Mouse (Mus musculus) bone marrow, adult 2 months (tissue): ENCODE data around the gene Dnajb9.
"Not testable (repeated sequence)": the region's sequence is repeated elsewhere in the genome, so short reads cannot be mapped to it uniquely, and the experiment has no call there.

ENCODE experiments used
- CTCF ChIP-seq: fragments of 200-500 bp; IDR thresholded peaks from 2 replicates; pipeline ENCODE4 v1.5.1; 2011; ENCODE audit warnings: low read length, control low read depth; ENCODE audit not compliant: control insufficient read depth, insufficient read depth
- POLR2A ChIP-seq: fragments of 200-500 bp; IDR thresholded peaks from 2 replicates; pipeline ENCODE4 v1.6.1; 2011; ENCODE audit warnings: low read depth, mild to moderate bottlenecking, control low read depth, low read length, borderline replicate concordance; ENCODE audit not compliant: control insufficient read depth

DNA sequence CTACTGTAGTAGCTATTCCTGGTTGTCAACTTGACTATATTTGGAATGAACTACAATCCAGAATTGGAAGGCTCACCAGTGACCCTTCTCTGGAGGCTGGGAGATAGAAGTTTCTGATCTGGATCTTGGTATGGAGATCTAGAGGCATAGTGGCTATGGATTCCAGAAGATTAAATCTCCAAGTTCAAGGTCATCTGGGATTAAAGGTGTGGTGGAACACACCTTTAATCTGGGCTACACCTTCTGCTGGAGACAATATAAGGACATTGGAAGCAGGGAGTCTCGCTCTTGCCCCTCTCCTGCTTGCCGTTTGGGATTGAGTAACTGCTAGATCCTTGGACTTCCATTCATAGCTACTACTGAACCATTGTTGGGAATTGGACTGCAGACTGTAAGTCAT, 10.9 kb upstream of the Dnajb9 start, which contains the start of gene Pnpla8:
- not testable (repeated sequence) for TF ChIP-seq CTCF, POLR2A
